Mouse (Mus musculus): ENCODE measurements around the gene Tmem128. TPM values are rescaled to one million over a fixed set of nuclear protein-coding genes. Genes with fewer than 3 reads are reported as not detected.

The Tmem128 gene
- total and polyA plus RNA-seq, 3 experiments, result 55.9 to 78.9 TPM; not detected in 1

Other genes starting within 250 kb of the Tmem128 start
- gene Stx18, start 221.4 kb upstream of the Tmem128 start, total RNA-seq (2012; rRNA removed), result 39.9 and 44.0 TPM in 2 replicates
- gene Stx18, start 221.4 kb upstream of the Tmem128 start, polyA plus RNA-seq (2012; ENCODE audit: insufficient read depth in 1 of 2, insufficient read length in 2 of 2, low read depth in 1 of 2, low replicate concordance in 2 of 2, missing spikeins in 1 of 2), result 10 to 100 TPM in 1 of 2 experiments, not detected in 1; 44.4 TPM
- gene Nsg1, start 100.3 kb upstream of the Tmem128 start, total RNA-seq (2012; rRNA removed), result 0.07 and 0.12 TPM in 2 replicates
- under 1 TPM in 1 of 2 experiments, not detected in 1; 0.18 TPM for gene Nsg1, start 100.3 kb upstream of the Tmem128 start, polyA plus RNA-seq (2012; ENCODE audit: insufficient read depth in 1 of 2, insufficient read length in 2 of 2, low read depth in 1 of 2, low replicate concordance in 2 of 2, missing spikeins in 1 of 2)
- gene Zbtb49, start 39.7 kb upstream of the Tmem128 start, total RNA-seq (2012; rRNA removed), result 14.0 and 16.8 TPM in 2 replicates
- gene Zbtb49, start 39.7 kb upstream of the Tmem128 start, polyA plus RNA-seq (2012; ENCODE audit: insufficient read depth in 1 of 2, insufficient read length in 2 of 2, low read depth in 1 of 2, low replicate concordance in 2 of 2, missing spikeins in 1 of 2), result 10 to 100 TPM in 1 of 2 experiments, not detected in 1; 17.5 TPM
- 333 and 340 TPM in 2 replicates for gene Lyar, start 39.7 kb upstream of the Tmem128 start, total RNA-seq (2012; rRNA removed)
- 100 to 1,000 TPM; 507 to 678 TPM for gene Lyar, start 39.7 kb upstream of the Tmem128 start, polyA plus RNA-seq (2012; ENCODE audit: insufficient read depth in 1 of 2, insufficient read length in 2 of 2, low read depth in 1 of 2, low replicate concordance in 2 of 2, missing spikeins in 1 of 2)
- 0.08 TPM in 1 of 2 replicates, not detected in the other for gene Otop1, start 15.8 kb downstream of the Tmem128 start, total RNA-seq (2012; rRNA removed)
- not detected for gene Otop1, start 15.8 kb downstream of the Tmem128 start, polyA plus RNA-seq (2012; ENCODE audit: insufficient read depth in 1 of 2, insufficient read length in 2 of 2, low read depth in 1 of 2, low replicate concordance in 2 of 2, missing spikeins in 1 of 2)
- not detected in 2 replicates for gene Drd5, start 59.2 kb downstream of the Tmem128 start, total RNA-seq (2012; rRNA removed)
- gene Drd5, start 59.2 kb downstream of the Tmem128 start, polyA plus RNA-seq (2012; ENCODE audit: insufficient read depth in 1 of 2, insufficient read length in 2 of 2, low read depth in 1 of 2, low replicate concordance in 2 of 2, missing spikeins in 1 of 2), result not detected
- gene Slc2a9, start 243.0 kb downstream of the Tmem128 start, total RNA-seq (2012; rRNA removed), result 1.1 and 2.3 TPM in 2 replicates
- gene Slc2a9, start 243.0 kb downstream of the Tmem128 start, polyA plus RNA-seq (2012; ENCODE audit: insufficient read depth in 1 of 2, insufficient read length in 2 of 2, low read depth in 1 of 2, low replicate concordance in 2 of 2, missing spikeins in 1 of 2), result 1 to 10 TPM in 1 of 2 experiments, not detected in 1; 4.2 TPM

All from MEL (cell line).